Mouse (Mus musculus) MEL (cell line): ENCODE measurements at regions not wholly inside any gene's neighbourhood (a gene's known extent, or its start where the extent isn't known, plus 50 kb on each side); places are given as distances from the start of the nearest gene placed in this dataset.

Experiments
- DNase-seq: peaks from one replicate; pipeline ENCODE4 v3.0.0; 2011; ENCODE audit warnings: low read depth, low spot score
- H3K27ac ChIP-seq: 2 replicates; pipeline ENCODE4 v1.5.1; 2012; ENCODE audit warnings: low read depth, mild to moderate bottlenecking, control low read depth, low read length, moderate library complexity; ENCODE audit not compliant: control insufficient read depth
- H3K27me3 ChIP-seq, 2 experiments: fragments of 150-350 bp in 1 of 2; sonication (generic) in 1 of 2; 2 replicates each; pipeline ENCODE4 v1.6.1; 2012; ENCODE audit warnings: low read length in 2 of 2, mild to moderate bottlenecking in 2 of 2, improper control_type of control experiment in 1 of 2, moderate library complexity in 1 of 2; ENCODE audit not compliant: insufficient read depth in 2 of 2, control insufficient read depth in 1 of 2
- H3K36me3 ChIP-seq, 2 experiments: 2 replicates each; pipeline ENCODE4 v1.6.1; 2012 to 2014; ENCODE audit warnings: low read length in 2 of 2, improper control_type of control experiment in 1 of 2, inconsistent platforms in 1 of 2, mild to moderate bottlenecking in 1 of 2; ENCODE audit not compliant: insufficient read depth in 2 of 2, control insufficient read depth in 1 of 2
- H3K4me1 ChIP-seq, 2 experiments: fragments of 150-350 bp in 1 of 2; sonication (generic) in 1 of 2; 2 replicates each; pipeline ENCODE4 v1.6.1; 2012; ENCODE audit warnings: low read length in 2 of 2, improper control_type of control experiment in 1 of 2, mild to moderate bottlenecking in 1 of 2; ENCODE audit not compliant: insufficient read depth in 2 of 2, control insufficient read depth in 1 of 2
- H3K4me3 ChIP-seq, 2 experiments: fragments of 150-350 bp in 1 of 2; sonication (generic) in 1 of 2; 2 replicates each; pipeline ENCODE4 v1.5.1; 2012; ENCODE audit warnings: low read depth in 2 of 2, low read length in 2 of 2, mild to moderate bottlenecking in 2 of 2, moderate library complexity in 2 of 2, control low read depth in 1 of 2, improper control_type of control experiment in 1 of 2; ENCODE audit not compliant: control insufficient read depth in 1 of 2, insufficient read depth in 1 of 2
- H3K79me2 ChIP-seq: 2 replicates; pipeline ENCODE4 v1.6.1; 2012; ENCODE audit warnings: mild to moderate bottlenecking, low read length, moderate library complexity; ENCODE audit not compliant: control insufficient read depth, poor library complexity, insufficient read depth
- H3K9ac ChIP-seq: 2 replicates; pipeline ENCODE4 v1.6.1; 2012; ENCODE audit warnings: low read depth, mild to moderate bottlenecking, control low read depth, low read length, moderate library complexity; ENCODE audit not compliant: control insufficient read depth, poor library complexity, severe bottlenecking
- H3K9me3 ChIP-seq: fragments of 150-350 bp; sonication (generic); replicated peaks from 2 replicates; pipeline ENCODE4 v1.6.1; 2012; ENCODE audit warnings: mild to moderate bottlenecking, low read length, improper control_type of control experiment, moderate library complexity; ENCODE audit not compliant: insufficient read depth
- BHLHE40 ChIP-seq: IDR thresholded peaks from 2 replicates; pipeline ENCODE4 v1.6.1; 2012; ENCODE audit warnings: low read depth, mild to moderate bottlenecking, inconsistent platforms, low read length, improper control_type of control experiment, borderline replicate concordance
- CHD1 ChIP-seq: IDR thresholded peaks from 2 replicates; pipeline ENCODE4 v1.6.1; 2012; ENCODE audit warnings: low read depth, mild to moderate bottlenecking, inconsistent platforms, low read length, improper control_type of control experiment
- ELF1 ChIP-seq: IDR thresholded peaks from 2 replicates; pipeline ENCODE4 v1.6.1; 2014; ENCODE audit warnings: low read depth, mild to moderate bottlenecking, inconsistent platforms, low read length, improper control_type of control experiment, moderate library complexity
- GATA1 ChIP-seq: IDR thresholded peaks from 2 replicates; pipeline ENCODE4 v1.6.1; 2011; ENCODE audit warnings: low read depth, low read length, improper control_type of control experiment
- KAT2A ChIP-seq: conservative IDR thresholded peaks from 2 replicates; pipeline ENCODE4 v1.6.1; 2012; ENCODE audit warnings: low read depth, low read length, improper control_type of control experiment, inconsistent platforms
- MAFK ChIP-seq: IDR thresholded peaks from 2 replicates; pipeline ENCODE4 v1.6.1; 2011; ENCODE audit warnings: low read depth, mild to moderate bottlenecking, low read length, improper control_type of control experiment, borderline replicate concordance
- MAX ChIP-seq: IDR thresholded peaks from 2 replicates; pipeline ENCODE4 v1.6.1; 2011; ENCODE audit warnings: low read length, improper control_type of control experiment
- MAZ ChIP-seq: IDR thresholded peaks from 2 replicates; pipeline ENCODE4 v1.6.1; 2012; ENCODE audit warnings: low read depth, mild to moderate bottlenecking, inconsistent platforms, low read length, improper control_type of control experiment
- MEF2A ChIP-seq: IDR thresholded peaks from 2 replicates; pipeline ENCODE4 v1.6.1; 2014; ENCODE audit warnings: low read depth, mild to moderate bottlenecking, inconsistent platforms, low read length, improper control_type of control experiment; ENCODE audit not compliant: poor library complexity, insufficient replicate concordance, severe bottlenecking; ENCODE audit errors: extremely low read depth
- MXI1 ChIP-seq: IDR thresholded peaks from 2 replicates; pipeline ENCODE4 v1.6.1; 2011; ENCODE audit warnings: mild to moderate bottlenecking, low read depth, low read length, improper control_type of control experiment
- MYB ChIP-seq: IDR thresholded peaks from 2 replicates; pipeline ENCODE4 v1.6.1; 2011; ENCODE audit warnings: mild to moderate bottlenecking, low read depth, low read length, improper control_type of control experiment
- MYC ChIP-seq: IDR thresholded peaks from 2 replicates; pipeline ENCODE4 v1.6.1; 2011; ENCODE audit warnings: low read depth, mild to moderate bottlenecking, low read length, improper control_type of control experiment, moderate library complexity
- NRF1 ChIP-seq: IDR thresholded peaks from 2 replicates; pipeline ENCODE4 v1.6.1; 2014; ENCODE audit warnings: low read depth, mild to moderate bottlenecking, inconsistent platforms, low read length, improper control_type of control experiment, moderate library complexity; ENCODE audit not compliant: poor library complexity, insufficient read depth, severe bottlenecking
- POLR2AphosphoS5 ChIP-seq: IDR thresholded peaks from 2 replicates; pipeline ENCODE4 v1.6.1; 2012; ENCODE audit warnings: low read depth, borderline replicate concordance, mild to moderate bottlenecking, inconsistent platforms, low read length, moderate library complexity, mixed read lengths
- RCOR1 ChIP-seq: IDR thresholded peaks from 2 replicates; pipeline ENCODE4 v1.6.1; 2012; ENCODE audit warnings: low read depth, mild to moderate bottlenecking, inconsistent platforms, low read length, improper control_type of control experiment
- TCF12 ChIP-seq: IDR thresholded peaks from 2 replicates; pipeline ENCODE4 v1.6.1; 2014; ENCODE audit warnings: low read depth, mild to moderate bottlenecking, inconsistent platforms, low read length, improper control_type of control experiment, moderate library complexity
- UBTF ChIP-seq: IDR thresholded peaks from 2 replicates; pipeline ENCODE4 v1.6.1; 2012; ENCODE audit warnings: low read depth, mild to moderate bottlenecking, inconsistent platforms, low read length, improper control_type of control experiment, moderate library complexity, borderline replicate concordance; ENCODE audit not compliant: insufficient read depth
- USF2 ChIP-seq, 2 experiments: IDR thresholded peaks; 2 replicates each; pipeline ENCODE4 v1.6.1; 2011 to 2012; ENCODE audit warnings: improper control_type of control experiment in 2 of 2, low read length in 2 of 2, borderline replicate concordance in 1 of 2, inconsistent platforms in 1 of 2, low read depth in 1 of 2, mild to moderate bottlenecking in 1 of 2; ENCODE audit not compliant: insufficient read depth in 1 of 2
- ZMIZ1 ChIP-seq: IDR thresholded peaks from 2 replicates; pipeline ENCODE4 v1.6.1; 2012; ENCODE audit warnings: low read depth, mild to moderate bottlenecking, inconsistent platforms, low read length, improper control_type of control experiment, moderate library complexity
- ZNF384 ChIP-seq: IDR thresholded peaks from 2 replicates; pipeline ENCODE4 v1.6.1; 2012; ENCODE audit warnings: low read depth, mild to moderate bottlenecking, inconsistent platforms, low read length, improper control_type of control experiment

DNA sequence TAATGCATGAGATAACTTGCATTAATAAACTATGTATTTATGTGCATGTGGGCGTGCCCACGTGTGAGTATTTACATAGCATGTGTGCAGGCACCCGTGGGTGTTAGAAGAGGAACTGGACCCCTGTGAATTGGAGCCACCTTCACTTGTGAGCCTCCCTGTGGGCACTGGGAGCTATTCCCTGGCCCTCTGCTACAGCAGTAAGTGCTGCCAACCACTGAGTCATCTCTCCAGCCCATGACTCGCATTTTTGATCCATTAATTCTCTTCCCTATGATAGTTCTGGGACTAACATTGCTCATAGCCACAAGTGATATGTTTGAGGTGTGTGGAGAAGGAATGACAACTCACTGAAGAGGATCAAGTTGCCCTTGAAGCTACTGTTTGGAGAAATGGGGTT is 87.6 kb upstream of the Rbms3 start:
- Histone ChIP-seq H3K79me2 (no peaks in the 10 kb centered on the region), H3K9me3 (no peaks in the 10 kb centered on the region), H3K4me3 (no peak overlapping the region), H3K27ac (no peak overlapping the region), H3K36me3 (no peaks in the 10 kb centered on the region), H3K27me3 (no peaks in the 10 kb centered on the region), H3K9ac (no peak overlapping the region), H3K4me1 (no peaks in the 10 kb centered on the region)
- no peak for DNase-seq
- TF ChIP-seq ELF1 (no peak), UBTF (no peak), ZMIZ1 (no peak)

DNA sequence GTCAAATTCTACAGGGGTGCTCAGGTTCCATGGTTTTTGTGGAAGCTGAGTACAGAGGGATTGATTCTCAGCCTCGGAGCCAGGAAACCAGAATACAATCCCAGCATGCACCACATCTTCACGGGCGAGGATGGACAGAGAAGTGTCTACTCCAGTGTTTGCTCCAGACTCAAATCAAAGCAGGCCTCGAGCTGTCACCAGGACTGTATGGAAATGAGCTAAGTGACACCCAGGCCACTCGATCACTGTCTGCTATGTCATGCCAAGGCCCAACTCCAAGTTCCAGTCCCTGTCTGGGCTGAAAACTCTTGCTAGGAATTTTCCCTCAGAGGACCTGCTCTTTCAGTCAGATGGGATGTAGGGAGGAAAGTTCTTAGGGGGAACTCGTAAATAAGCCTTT is 86.8 kb upstream of the Rbms3 start:
- no peak overlapping the region for H3K4me3 ChIP-seq
- H3K4me1 ChIP-seq: no peaks in the 10 kb centered on the region
- no peaks in the 10 kb centered on the region for H3K79me2 ChIP-seq
- no peak overlapping the region for H3K9ac ChIP-seq
- no peaks in the 10 kb centered on the region for H3K36me3 ChIP-seq
- no peaks in the 10 kb centered on the region for H3K9me3 ChIP-seq
- H3K27ac ChIP-seq: no peak overlapping the region
- TF ChIP-seq KAT2A (no peak), MXI1 (no peak), MAFK (no peak), ELF1 (no peak), USF2 (IDR thresholded peaks at IDR 0.05; ENCODE audit: borderline replicate concordance in 1 of 2, insufficient read depth in 1 of 2, low read depth in 1 of 2, low read length in 2 of 2) (no peak), MAZ (no peak), ZNF384 (no peak), MYC (no peak), RCOR1 (no peak), BHLHE40 (no peak), MYB (no peak), CHD1 (no peak), GATA1 (no peak), POLR2AphosphoS5 (no peak), TCF12 (no peak), MEF2A (no peak), NRF1 (no peak), MAX (no peak)
- TF ChIP-seq, all 39 proteins: peak for 0
- H3K27me3 ChIP-seq: no peaks in the 10 kb centered on the region
- DNase-seq: no peak
